Mouse (Mus musculus) ES-Bruce4 (cell line): Measurements from ENCODE around the gene Emp1. TPM values are rescaled to one million over a fixed set of nuclear protein-coding genes. Genes with fewer than 3 reads are reported as not detected.

Experiments
- H3K27ac ChIP-seq: 2 replicates; pipeline ENCODE4 v1.5.1; 2012; ENCODE audit warnings: low read length, inconsistent platforms; ENCODE audit not compliant: insufficient read depth
- H3K27me3 ChIP-seq: 2 replicates; pipeline ENCODE4 v1.6.1; 2012; ENCODE audit warnings: mild to moderate bottlenecking, low read length, inconsistent platforms; ENCODE audit not compliant: control insufficient read depth, poor library complexity, insufficient read depth, severe bottlenecking
- H3K36me3 ChIP-seq: 2 replicates; pipeline ENCODE4 v1.6.1; 2012; ENCODE audit warnings: inconsistent platforms, mild to moderate bottlenecking, low read length, moderate library complexity; ENCODE audit not compliant: control insufficient read depth, poor library complexity, insufficient read depth, severe bottlenecking
- H3K4me1 ChIP-seq: one replicate; pipeline ENCODE4 v1.8.1; 2011; ENCODE audit warnings: low read length; ENCODE audit not compliant: control insufficient read depth, insufficient read depth
- H3K4me3 ChIP-seq: 2 replicates; pipeline ENCODE4 v1.5.1; 2011; ENCODE audit warnings: low read depth, mild to moderate bottlenecking, low read length
- H3K9ac ChIP-seq: 2 replicates; pipeline ENCODE4 v1.6.1; 2012; ENCODE audit warnings: low read depth, mild to moderate bottlenecking, inconsistent platforms; ENCODE audit not compliant: poor library complexity, severe bottlenecking
- H3K9me3 ChIP-seq: replicated peaks from 2 replicates; pipeline ENCODE4 v1.6.1; 2012; ENCODE audit warnings: mild to moderate bottlenecking, low read length, inconsistent platforms; ENCODE audit not compliant: control insufficient read depth, poor library complexity, insufficient read depth, severe bottlenecking
- CTCF ChIP-seq: IDR thresholded peaks from one replicate; pipeline ENCODE4 v1.8.1; 2011; ENCODE audit warnings: low read depth, low read length
- EP300 ChIP-seq: IDR thresholded peaks from 2 replicates; pipeline ENCODE4 v1.6.1; 2011; ENCODE audit warnings: low read depth, low read length; ENCODE audit not compliant: insufficient read depth
- POLR2A ChIP-seq: IDR thresholded peaks from one replicate; pipeline ENCODE4 v1.8.1; 2011; ENCODE audit warnings: low read length; ENCODE audit not compliant: insufficient read depth
- polyA plus RNA-seq: library from polyadenylated mRNA; stranded (reverse); fragments of >200 nt; gene quantifications from 2 replicates; pipeline ENCODE4 v1.2.4, GENCODE M21; 2011; ENCODE audit warnings: low read depth; ENCODE audit not compliant: missing spikeins, insufficient read depth, insufficient read length

The Emp1 gene
- polyA plus RNA-seq, 1 experiment, result 38.6 TPM

GRCm38 (mm10) chr6:135429268-135429909 is 67.0 kb downstream of the Emp1 start:
- Histone ChIP-seq H3K9me3 (no peaks in the 10 kb centered on the region), H3K4me1 (no peaks in the 10 kb centered on the region), H3K27ac (no peak overlapping the region), H3K27me3 (no peaks in the 10 kb centered on the region), H3K9ac (no peak overlapping the region), H3K4me3 (no peak overlapping the region), H3K36me3 (no peaks in the 10 kb centered on the region)
- TF ChIP-seq POLR2A (no peak), CTCF (no peak), EP300 (no peak)

GRCm38 (mm10) chr6:135430441-135430970 is 68.2 kb downstream of the Emp1 start:
- H3K36me3 ChIP-seq, result no peaks in the 10 kb centered on the region
- no peaks in the 10 kb centered on the region for H3K27me3 ChIP-seq
- H3K9ac ChIP-seq, result no peak overlapping the region
- TF ChIP-seq EP300 (no peak), CTCF (no peak), POLR2A (no peak)
- no peak overlapping the region for H3K4me3 ChIP-seq
- no peak overlapping the region for H3K27ac ChIP-seq
- no peaks in the 10 kb centered on the region for H3K4me1 ChIP-seq
- H3K9me3 ChIP-seq, result no peaks in the 10 kb centered on the region

Other genes with a start within 250 kb of the Emp1 start
- not detected in 2 replicates for gene Gprc5d, start 244.3 kb upstream of the Emp1 start, polyA plus RNA-seq
- gene Fam234b, start 164.6 kb upstream of the Emp1 start, polyA plus RNA-seq, result 6.3 and 7.4 TPM in 2 replicates
- gene Hebp1, start 164.5 kb upstream of the Emp1 start, polyA plus RNA-seq, result 12.8 and 13.5 TPM in 2 replicates
- 0.62 TPM in 1 of 2 replicates, not detected in the other for gene Gsg1, start 108.2 kb upstream of the Emp1 start, polyA plus RNA-seq
- 0.48 TPM in 1 of 2 replicates, not detected in the other for gene Pbp2, start 52.1 kb upstream of the Emp1 start, polyA plus RNA-seq